Mouse (Mus musculus) layer of hippocampus, postnatal 14 days (tissue): ENCODE measurements around the gene Mymx. TPM values are rescaled to one million over a fixed set of nuclear protein-coding genes. Genes with fewer than 3 reads are reported as not detected.

Source experiments
- DNase-seq, 2 experiments: peaks; one replicate each; pipeline ENCODE4 v3.0.0; 2021 to 2022; ENCODE audit warnings: low spot score in 2 of 2, mixed read lengths in 1 of 2
- total RNA-seq, 2 experiments: library from RNA; stranded (reverse); gene quantifications; 2 replicates each; pipeline ENCODE4 v1.2.3; 2021

Mymx gene
- total RNA-seq, 2 experiments from 2014 or later: not detected

DNA sequence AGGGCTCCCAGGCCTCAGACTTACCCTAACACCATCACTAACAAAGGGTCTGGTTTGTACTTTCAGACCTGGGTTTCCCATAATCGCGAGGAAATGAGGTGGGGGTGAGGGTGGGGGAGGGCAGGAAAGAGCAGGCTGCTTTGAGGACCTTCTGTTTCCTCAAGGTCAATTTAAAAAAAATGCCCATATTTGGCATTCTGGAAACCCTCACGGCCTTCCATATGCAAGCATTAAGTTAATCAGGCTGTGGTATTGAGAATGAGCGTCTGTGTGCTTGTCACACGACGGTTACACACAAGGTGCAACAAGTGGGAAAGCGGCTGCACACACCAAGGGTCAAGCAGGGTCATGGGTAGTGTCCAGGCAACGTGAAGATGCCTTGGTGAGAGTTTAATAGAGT is 10.1 kb upstream of the Mymx start:
- no peak for DNase-seq

GRCm38 (mm10) chr17:45610144-45610866 is 8.4 kb upstream of the Mymx start:
- no peak for DNase-seq

GRCm38 (mm10) chr17:45608396-45608795 is 6.5 kb upstream of the Mymx start:
- no peak for DNase-seq

GRCm38 (mm10) chr17:45606992-45607879 is 5.3 kb upstream of the Mymx start:
- DNase-seq: no peak

- no peak for DNase-seq
Observed at GRCm38 (mm10) chr17:45602984-45603383, 1.1 kb upstream of the Mymx start.

DNA sequence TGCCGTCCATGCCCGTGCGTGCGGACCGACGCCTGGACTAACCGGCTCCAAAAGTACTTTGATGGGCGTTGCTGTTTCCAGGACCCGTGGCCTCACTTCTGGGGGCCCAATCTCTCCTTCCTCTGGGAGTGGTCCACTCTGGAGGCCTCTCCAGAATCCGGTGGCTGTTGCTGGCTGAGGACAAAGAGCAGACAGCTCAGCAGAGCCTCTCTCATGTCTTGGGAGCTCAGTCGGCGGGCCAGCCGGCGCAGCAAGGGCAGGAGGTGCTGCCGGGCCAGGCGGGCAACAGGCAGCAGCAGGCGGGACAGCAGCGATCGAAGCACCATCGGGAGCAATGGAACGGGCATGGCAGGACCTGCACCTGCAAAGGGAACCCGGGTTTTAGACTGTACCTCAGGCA is 577 bp downstream of the Mymx start:
- DNase-seq: no peak

GRCm38 (mm10) chr17:45600267-45600666 is 1.6 kb downstream of the Mymx start:
- no peak for DNase-seq

DNA sequence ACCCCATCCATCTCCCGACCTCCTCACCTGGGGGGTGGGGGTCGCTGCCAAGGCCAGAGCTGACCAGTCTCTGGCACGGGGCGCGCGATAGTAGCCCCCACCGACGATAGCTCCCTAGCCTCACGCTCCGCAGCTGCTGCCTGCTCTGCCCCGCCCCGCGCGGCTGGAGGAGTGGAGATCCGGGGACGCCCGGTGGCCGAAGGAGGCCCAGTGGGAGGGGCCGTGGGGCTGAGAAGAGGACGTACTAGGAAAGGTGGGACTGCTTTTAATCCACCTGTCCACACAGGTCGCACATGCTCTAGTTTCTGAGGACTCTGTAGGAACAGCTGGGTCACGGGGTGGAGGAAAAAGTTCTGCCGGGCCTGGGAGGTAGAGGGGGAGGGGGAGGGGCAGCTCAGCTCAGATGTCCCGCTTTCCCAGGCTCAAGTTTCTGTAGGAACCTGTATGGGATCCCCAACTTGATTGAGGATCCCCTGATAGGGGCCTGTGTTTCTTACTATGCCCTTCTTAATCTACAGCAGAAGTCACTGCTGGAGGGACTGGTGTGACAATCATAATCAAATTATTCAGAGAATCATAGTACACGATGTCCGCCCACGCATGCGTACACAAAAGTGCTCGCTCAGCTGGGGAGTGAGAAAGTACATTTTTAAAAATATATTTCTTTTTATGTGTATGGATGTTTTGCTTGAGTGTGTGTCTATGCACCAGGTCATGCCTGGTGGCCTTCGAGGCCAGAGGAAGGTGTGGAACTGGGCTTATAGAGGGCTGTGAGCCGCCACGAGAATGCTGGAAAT is 2.3 kb downstream of the Mymx start, which contains the start of gene Slc29a1:
Gene Slc29a1, minus strand, starts transcription at position 161 of the 797 bp plus-strand sequence.
- DNase-seq: no peak

- DNase-seq: no peak
Observed at GRCm38 (mm10) chr17:45598891-45599290, 3.0 kb downstream of the Mymx start.

GRCm38 (mm10) chr17:45598376-45598775 is 3.5 kb downstream of the Mymx start:
- DNase-seq: no peak

- no peak for DNase-seq
Observed at GRCm38 (mm10) chr17:45597787-45598186, 4.1 kb downstream of the Mymx start.

DNA sequence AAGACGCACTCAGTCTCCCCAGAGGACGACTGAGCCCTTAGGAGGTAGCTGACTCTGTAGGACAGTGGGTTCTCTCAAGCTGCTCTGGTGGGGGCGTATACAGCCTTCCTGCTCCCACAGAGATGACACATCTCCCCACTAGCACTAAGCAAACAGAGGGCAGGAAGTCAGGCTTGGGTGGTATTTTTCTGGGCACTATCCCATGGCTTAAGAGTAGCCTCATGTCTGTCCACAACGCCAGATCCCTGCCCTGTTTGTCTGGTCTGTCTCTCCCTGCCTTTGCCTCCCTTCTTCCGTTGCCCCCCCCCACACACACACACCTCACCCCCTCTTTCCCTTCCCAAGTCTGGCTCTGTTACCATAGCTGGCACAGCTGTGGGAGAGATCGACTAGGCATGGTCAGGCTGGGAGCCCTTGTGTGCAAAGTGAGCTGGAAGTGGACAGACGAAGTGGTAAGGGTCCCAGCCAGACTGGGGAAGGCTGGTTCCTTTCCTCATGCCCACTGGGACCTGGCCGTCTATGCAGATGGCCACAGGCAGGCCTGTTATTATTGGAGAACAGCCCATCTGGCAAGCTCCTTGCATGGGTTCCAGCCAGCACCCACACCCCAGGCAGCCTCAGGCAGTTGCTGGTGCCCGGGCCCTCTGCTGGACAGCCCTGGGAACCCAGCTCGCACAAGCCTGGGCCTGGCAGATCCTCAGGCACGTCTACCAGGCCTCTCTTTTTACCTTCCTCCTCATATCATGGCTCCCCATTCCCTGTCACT is 5.1 kb downstream of the Mymx start:
- DNase-seq: peak; percentile 66 to 81

- DNase-seq: no peak
Observed at GRCm38 (mm10) chr17:45595736-45596390, 6.0 kb downstream of the Mymx start.

GRCm38 (mm10) chr17:45594881-45595735 is 6.8 kb downstream of the Mymx start:
- DNase-seq: no peak

- DNase-seq: no peak
Observed at GRCm38 (mm10) chr17:45594195-45594594, 7.7 kb downstream of the Mymx start.

DNA sequence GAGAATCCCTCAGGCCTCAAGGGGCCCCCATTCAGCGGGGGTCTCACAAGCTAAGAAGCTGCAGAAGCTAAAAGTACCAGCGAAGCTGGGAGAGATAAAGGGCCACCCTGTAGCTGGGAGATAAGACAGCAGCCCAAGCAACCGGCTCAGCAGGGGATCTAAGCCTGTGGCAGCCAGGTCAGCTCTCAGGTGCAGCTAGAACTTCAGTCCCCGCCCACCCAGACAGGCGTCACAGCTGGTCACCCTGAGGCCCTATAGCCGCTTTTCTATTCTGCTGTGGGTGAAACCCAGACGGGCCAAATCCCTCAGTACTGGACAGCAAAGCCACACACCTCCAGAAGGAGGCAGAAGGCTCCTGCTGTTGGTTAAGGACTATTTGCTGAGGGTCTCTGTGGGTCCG is 8.4 kb downstream of the Mymx start:
- peak in 1 of 2 experiments; percentile 4 for DNase-seq

DNA sequence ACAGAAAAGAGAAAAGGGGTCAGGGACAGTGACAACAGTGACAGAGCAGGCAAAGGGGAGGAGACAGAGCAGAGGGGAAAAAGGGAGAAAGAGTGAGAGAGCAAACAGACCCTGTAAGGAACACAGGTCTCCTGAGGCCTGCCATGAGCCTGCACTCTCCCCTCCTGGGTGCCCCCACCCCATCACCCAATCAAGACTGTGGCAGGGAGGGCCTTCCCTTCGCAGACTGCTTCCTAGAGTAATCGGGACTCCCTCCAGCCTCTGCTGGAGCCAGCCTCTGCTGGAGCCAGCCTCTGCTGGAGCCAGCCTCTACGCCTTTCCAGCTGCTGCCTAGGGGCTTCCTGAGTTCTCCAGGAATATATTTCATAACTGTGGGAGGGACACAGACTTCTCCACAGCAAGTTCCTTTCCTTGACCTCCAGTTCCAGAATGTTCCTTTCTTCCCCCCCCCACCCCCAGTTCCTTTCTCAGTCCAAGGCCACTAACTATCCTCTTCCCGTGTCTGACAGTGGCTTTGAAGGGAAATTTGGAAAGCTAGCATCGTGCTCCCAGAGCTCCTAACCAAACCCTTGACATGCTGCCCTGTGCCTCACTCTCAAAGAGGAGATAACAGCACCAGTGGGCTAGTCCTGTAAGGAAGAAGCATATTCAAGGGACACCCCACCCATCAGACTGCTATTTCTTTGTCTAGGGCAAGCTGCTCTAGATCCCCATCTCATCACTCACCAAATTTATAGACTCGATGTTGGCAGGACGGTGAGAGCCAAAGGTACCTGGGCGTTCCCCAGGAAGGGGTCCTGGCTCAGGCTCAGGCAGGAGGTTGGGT is 9.1 kb downstream of the Mymx start:
- no peak for DNase-seq
